23 mouse cellular contexts compared by ENCODE assay signal in the genomic region with DNA sequence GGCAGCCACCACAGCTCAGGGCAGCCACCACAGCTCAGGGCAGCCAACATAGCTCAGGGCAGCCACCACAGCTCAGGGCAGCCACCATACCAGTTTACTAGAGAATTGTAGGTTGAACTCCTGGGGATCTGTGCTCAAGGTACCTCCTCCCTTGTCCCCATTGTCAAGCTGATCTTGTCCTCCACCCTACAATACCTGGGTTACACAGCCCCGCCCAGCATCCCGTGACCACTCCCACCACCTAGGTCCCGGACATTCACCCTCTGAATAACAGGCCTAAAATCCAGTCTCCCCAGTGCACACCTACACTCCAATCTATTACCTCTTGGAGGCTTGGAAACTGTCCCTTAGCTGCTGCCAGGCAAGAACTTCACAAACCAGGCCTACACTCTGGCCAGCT. TPM values are rescaled to one million over a fixed set of nuclear protein-coding genes. Genes with fewer than 3 reads are reported as not detected.
"Had no signal": no experiment of that assay in that cellular context is flagged by ENCODE, and none has a peak within 500 bp of the region (broad histone marks: within the 10 kb centered on the region; RNA-seq: fewer than 3 reads in every experiment).

No protein-coding gene starts in this region.

- H3K27me3 ChIP-seq: limb, embryonic 12.5 days; limb, embryonic 15.5 days; midbrain, embryonic 13.5 days; neural tube, embryonic 13.5 days had no signal

- H3K9ac ChIP-seq: limb, embryonic 12.5 days; limb, embryonic 15.5 days; liver, embryonic 14.5 days; liver, postnatal 0 days; lung, embryonic 14.5 days; midbrain, embryonic 13.5 days; neural tube, embryonic 13.5 days had no signal

- H3K9me3 ChIP-seq: limb, embryonic 12.5 days; limb, embryonic 15.5 days; midbrain, embryonic 10.5 days; midbrain, embryonic 13.5 days; neural tube, embryonic 13.5 days had no signal

- H3K27ac ChIP-seq: kidney, postnatal 0 days; layer of hippocampus, adult 2 months; left cerebral cortex, adult 2 months; limb, embryonic 12.5 days; limb, embryonic 15.5 days; liver, embryonic 14.5 days; macrophage; midbrain, embryonic 10.5 days; midbrain, embryonic 13.5 days; neural tube, embryonic 13.5 days had no signal

- DNase-seq: kidney, postnatal 25 days; layer of hippocampus, postnatal 36 days; left cerebral cortex, postnatal 4 days; liver, postnatal 0 days; lung, embryonic 14.5 days; thymus, adult 18-20 months; thymus, postnatal 36 days had no signal

- ATAC-seq: liver, postnatal 0 days; lung, postnatal 0 days; midbrain, embryonic 13.5 days; midbrain, embryonic 16.5 days had no signal

- H3K4me3 ChIP-seq: layer of hippocampus, adult 2 months; left cerebral cortex, adult 2 months; limb, embryonic 12.5 days; limb, embryonic 15.5 days; midbrain, embryonic 10.5 days; midbrain, embryonic 13.5 days; myocyte; neural tube, embryonic 13.5 days had no signal

RNA-seq across cellular contexts. Expression of gene Nova2, which starts 20.7 kb away (rescaled TPM):
- total RNA-seq: megakaryocyte, adult 5-6 weeks; monocyte, adult 5-6 weeks; neutrophil, adult 5-6 weeks had no signal

RNA-seq across cellular contexts. Expression of gene Pglyrp1, which starts 33.8 kb away (rescaled TPM):
- polyA plus RNA-seq: myocyte had no signal
